Mouse (Mus musculus): Measurements from ENCODE around the gene Acp7.

The Acp7 gene

DNA sequence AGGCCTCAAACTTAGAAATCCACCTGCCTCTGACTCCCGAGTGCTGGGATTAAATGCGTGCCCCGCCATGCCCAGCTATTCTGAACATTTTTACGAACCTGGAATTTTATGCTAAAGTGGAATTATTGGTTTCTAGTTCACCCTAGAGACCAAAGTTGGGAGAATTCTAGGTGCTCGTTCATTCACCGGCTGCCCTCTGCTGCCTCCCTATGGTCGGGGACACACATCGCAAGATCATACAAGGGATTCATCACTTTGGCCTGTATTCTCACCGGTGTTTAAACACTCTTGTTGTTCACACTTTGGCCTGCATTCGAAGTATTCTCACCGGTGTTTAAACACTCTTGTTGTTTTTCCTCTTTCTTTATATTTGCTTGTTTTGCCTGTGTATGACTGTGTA is 30.1 kb downstream of the Acp7 start:
- peak; percentile 81 for DNase-seq (ENCODE audit: low spot score)

GRCm38 (mm10) chr7:28598951-28599350 is 32.2 kb downstream of the Acp7 start:
- no peak for DNase-seq (ENCODE audit: low spot score)

DNA sequence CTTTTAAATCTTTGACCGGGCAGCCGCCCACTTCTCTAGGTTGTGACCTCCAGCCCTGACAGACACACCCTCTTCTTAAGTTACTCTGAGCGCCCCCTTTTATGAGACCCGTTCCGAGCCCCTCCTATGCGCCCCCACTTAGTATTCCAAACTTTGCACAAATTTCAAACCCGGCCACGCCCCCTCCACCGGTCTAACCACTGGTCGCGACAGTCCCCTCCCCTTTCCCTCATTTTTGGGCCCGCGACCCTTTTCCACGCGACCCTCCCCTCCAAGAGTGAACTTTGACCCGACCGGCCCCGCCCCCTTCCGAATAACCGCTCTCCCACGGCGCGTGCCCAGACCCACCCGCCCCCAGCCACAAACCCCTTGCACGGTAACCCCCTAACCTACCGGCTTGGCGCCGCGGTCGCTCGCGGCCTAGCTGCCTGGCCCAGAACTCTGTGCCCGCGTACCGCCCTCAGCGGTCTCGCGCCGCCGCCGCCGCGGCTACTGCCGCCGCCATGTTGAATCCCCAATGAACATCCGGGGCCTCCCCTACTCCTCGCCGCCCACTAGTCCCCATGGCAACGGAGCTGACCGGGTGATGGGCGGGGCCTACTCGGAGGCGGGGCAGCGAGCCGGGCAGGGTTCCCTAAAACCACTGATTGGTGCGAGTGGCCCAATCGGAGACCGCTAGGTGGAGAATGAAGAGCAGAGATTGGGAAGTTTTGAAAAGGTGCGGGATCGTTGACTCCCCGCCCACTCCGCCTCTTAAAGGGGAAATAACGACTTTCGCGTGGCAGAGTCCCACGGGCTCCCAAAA is 33.3 kb downstream of the Acp7 start, which contains the start of the genes Samd4b and Pak4:
Gene Samd4b (minus strand): TSS at position 503 of the 805 bp plus-strand sequence.
Gene Pak4 (minus strand): TSS at position 544 of the 805 bp plus-strand sequence.
- peak; percentile 100 for DNase-seq (ENCODE audit: low spot score)

DNA sequence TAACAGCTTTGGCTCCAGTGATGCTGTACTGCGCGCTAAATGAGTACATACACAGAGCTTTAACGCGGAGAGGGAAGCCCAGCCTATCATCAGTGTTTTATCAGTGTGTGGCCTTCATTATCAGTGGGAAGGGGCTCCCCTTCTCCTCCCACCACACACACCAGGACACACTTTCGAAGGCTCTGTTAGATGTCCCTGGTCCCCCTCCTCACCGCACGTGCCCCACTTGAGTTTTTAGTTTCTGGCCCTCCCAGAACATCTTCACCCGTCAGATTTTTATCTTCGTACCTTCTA is 33.9 kb downstream of the Acp7 start:
- DNase-seq (ENCODE audit: low spot score): no peak

DNA sequence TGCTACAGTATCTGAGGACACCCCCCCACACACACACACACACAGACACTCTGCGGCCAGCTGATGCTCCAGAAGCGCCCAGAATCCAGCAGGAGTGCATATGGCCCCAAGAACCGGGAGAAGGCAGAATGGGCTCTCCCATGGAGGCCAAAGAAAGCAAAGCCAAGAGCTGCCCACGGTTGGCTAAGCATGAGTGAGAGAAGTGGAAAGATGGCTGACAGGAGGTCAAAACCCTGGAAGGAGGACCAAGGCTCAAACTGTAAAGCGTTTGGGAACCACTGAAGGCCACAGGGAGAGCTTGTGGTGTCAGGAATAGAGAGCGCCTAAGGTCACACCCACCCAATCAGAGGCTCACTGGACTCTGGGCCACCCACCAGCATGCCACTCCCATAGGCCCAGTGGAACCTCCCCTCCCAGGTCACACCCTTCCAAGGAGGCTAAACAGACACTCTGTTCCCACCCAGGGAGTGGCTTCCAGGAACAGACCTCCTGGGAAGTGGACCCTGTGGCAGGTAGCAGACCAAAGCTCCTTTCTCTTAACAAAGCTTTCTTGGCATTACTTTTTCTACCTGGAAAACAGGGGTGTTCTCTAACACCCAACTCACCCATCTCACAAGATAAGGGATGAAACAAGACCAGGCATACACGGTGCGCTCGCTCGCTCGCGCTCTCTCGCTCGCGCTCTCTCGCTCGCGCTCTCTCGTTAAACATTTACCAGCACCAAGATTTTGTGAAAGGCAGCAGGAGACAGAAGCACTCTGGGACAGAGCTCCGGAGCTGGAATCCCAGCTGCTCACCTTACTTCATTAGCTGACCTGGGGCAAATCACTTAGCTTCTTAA is 34.5 kb downstream of the Acp7 start:
- peak; percentile 91 for DNase-seq (ENCODE audit: low spot score)

DNA sequence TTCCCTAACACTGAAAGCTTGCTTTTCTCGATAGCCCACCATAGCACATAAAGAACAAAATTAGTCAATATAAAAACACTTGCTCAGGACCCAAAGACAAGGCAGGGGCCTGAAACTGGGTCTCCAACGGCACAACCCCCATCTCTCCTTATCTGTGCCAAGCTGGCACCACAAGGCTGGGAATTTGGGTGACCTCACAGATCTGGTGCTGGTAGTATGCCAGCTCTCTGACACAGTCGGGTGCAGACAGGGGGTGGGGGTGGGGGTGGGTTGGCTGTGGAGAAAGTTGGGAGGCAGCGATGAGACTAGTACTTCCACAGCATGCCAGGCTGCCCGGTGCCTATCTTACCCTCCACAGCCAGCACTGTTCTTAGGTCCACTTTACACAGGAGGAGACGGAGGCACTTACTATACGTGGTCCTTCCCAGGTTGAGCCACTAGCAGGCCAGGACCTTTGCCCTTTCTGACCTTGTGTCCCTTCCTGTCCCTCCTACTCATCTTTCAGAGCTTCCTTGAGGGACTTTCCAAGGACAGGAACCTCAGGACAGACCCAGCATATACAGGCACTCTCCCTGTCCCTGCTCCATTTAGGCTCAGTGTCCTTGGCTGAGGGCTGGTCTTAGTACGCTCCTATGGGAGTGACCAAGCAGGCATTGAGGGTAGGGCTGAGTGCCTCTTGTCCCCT is 35.2 kb downstream of the Acp7 start:
- DNase-seq (ENCODE audit: low spot score): no peak

- DNase-seq (ENCODE audit: low spot score): no peak
Observed at GRCm38 (mm10) chr7:28593206-28594111, 37.7 kb downstream of the Acp7 start.

DNA sequence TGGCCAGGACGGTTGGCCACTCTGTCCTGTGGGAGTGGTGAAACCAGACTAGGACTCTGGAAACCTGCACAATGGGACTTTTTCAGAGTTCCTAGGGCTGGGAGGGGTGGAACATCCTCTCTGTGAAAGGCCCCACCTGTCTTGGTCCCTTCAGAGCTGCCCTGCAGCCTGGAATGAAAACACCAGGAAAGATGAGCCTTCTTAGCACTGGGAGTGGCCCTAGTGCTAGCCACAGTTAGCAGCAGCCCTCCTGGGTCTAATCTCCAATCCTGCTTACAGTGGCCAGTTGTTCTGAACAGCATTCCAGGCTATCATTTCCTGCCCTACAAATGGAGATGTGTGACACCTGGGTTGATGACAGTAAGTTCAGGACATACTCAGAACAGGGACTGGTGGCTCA is 39.3 kb downstream of the Acp7 start:
- no peak for DNase-seq (ENCODE audit: low spot score)

DNA sequence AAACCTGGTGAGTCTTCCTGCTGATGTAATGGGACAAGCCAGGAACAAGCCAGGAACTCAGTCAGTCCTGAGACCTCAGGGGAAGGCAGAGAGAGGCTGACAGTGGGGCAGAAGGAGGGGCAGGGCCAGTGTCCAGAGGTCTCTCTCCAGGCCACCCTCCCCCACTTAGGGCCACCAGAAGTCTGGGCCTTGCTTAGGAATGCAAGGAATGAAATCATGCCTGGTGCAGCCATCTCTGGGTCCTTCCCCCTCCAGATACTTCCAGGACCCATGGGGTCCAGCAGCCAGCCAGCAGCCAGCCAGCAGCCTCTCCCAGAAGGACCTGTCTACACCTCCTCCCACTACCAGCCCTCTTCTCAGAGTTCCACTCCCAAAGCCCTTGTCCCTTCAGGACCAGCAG is 43.5 kb downstream of the Acp7 start:
- no peak for DNase-seq (ENCODE audit: low spot score)

- DNase-seq (ENCODE audit: low spot score): peak; percentile 61
Observed at GRCm38 (mm10) chr7:28586663-28587411, 44.3 kb downstream of the Acp7 start.

GRCm38 (mm10) chr7:28585001-28585400 is 46.1 kb downstream of the Acp7 start:
- peak; percentile 57 for DNase-seq (ENCODE audit: low spot score)

DNA sequence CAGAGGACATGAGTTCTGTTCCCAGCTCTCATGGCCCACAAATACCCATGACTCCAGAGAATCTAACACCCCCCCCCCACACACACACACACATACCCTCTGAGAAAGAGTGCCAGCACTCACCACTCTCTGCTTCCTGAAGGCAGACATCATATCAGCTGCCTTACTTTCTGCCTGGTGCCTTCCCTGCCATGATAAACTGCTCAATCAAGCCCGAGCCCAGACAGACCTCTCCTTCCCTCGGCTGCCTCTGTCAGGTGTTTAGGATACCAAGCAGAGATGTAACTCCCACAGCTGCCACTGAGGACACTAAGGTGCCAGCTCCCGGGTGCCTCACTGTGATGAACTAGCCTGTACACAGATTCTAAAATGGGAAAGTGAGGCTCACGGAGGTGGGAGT is 46.7 kb downstream of the Acp7 start:
- DNase-seq (ENCODE audit: low spot score): no peak

DNA sequence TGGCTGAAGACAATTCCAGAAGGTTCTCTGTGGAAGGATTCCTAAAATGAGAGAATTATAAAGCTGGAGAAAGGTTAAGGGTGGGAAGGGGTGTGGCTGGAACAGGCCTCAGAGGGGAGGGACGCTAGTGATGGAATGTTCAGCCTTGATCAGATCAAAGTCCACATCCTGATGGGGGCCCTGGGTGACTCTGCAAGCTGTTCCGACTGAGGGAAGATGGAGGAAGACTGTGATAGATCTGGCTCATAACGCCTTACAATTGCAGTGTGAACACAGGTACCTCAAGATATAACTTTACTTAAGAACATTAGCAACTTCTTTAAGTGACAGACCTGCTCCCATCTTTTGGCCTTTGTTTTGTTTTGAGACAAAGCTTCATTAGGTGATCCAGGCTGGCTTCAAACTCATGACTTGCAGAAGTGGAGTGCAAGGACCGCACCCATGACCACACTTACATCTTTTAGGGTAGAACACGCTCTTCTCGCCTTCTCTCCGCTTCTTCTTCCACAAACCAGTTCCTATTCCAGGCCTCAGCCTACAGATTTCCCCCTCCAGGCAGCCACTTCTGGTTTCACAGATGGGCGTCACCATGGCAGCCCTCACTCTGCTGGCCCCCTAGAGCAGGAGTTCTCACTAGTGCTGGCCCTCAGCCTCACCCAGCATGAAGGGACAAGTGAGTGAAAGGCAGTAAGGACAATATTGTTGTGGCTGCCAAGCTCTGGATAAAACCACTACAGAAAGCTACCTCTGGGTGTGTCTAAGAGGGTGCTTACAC is 47.4 kb downstream of the Acp7 start:
- peak; percentile 51 for DNase-seq (ENCODE audit: low spot score)

- DNase-seq (ENCODE audit: low spot score): no peak
Observed at GRCm38 (mm10) chr7:28582841-28583240, 48.3 kb downstream of the Acp7 start.

DNA sequence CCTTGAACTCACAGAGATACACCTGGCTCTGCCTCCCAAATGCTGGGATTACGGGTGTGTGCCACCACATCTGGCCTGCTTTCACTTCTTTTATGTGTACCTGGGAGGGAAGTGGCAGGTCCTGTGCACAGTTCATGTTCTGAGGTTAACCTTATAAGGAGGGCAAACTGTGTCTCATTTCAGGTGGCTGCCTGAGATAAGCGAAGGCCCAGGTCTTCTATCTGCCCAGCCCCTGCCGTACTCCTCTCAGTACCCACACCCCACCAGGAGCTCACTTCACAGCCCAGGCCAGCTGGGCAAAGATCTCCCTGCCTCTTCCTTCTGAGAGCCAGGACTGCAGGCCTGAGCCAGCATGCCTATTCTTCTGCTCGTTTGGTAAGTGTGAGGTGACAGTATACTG is 49.4 kb downstream of the Acp7 start:
- DNase-seq (ENCODE audit: low spot score): no peak

DNA sequence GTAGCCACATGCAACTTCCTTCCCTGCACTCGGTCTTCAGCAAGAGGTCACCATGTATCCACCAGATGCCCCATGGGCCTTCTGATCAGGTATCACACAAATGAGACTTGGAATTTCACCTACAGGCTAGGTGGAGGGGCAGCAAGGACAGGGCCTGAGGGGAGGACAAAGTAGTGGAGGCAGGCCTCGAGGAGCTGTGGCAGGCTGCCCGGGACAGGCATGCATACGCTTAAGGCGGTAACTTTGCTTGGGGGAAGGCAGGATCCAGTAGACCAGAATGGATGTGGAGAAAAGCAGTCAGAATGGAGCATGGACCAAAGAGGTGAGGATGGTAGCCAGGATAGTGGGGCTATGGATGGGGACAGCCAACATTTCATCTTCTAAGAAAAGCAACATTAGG is 51.3 kb downstream of the Acp7 start:
- DNase-seq (ENCODE audit: low spot score): no peak

GRCm38 (mm10) chr7:28578543-28579053 is 52.5 kb downstream of the Acp7 start:
- DNase-seq (ENCODE audit: low spot score): no peak

DNA sequence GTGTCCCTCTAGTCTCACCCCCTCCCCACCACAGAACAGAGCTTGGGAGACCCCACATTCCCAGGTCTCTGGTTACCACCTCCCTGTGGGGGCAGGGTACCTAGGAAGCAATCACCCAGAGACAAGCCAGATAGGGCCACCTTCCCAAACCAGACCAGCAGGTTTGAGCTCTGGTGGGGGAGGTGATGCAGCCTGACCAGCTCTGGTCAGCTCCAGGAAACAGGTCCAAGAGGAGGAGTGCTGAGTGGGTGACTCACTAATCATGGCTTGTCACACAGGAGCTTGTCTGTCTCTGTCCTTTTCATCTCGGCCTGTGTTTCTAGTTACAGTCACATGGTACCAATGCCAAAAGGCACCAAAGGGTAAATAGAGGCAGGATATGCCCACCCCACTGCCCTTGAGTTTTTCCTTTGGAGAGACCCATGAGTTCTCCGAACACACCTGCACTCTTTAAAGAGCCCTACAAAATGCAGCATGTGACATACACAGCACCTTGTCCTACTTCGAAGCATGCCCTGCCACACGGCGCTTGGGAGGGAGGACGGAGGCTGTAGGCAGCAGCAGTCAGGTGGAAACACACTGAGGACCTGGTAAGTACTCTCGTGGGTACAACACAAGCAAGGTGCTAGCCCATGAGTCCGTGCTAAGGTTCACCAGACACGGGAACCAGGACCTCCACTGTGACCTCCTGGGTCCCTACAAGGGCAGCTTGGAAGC is 53.1 kb downstream of the Acp7 start:
- DNase-seq (ENCODE audit: low spot score): peak; percentile 91

DNA sequence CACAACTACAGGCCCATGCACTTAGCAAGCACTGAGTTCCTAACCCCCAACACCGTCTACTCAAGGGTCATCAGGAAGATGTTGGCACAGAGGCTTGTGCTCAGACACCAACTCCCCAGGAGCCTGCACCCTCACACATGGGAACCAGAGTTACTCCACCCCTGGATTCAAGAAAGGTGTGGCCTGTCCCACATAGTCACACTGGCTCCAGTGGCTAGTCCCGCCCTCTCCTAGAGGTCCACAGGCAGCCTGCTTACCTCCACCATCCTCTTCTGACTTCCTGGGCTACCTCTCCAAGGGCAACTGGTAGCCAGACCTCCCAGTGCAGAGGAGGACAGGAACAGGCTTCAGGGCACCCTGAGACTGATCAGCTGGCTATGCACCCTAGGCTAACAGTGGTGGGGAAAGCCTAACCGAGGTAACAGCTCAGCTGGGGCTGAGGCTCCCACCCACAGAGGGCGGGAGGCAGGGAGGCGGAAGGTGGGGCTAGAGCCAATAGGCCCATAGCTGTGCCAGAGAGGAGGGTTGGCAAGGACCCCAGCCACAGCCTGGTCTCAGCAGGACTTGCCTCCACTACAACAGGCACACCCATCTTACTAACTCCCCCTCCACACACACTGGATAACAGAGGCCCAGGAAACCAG is 54.7 kb downstream of the Acp7 start:
- DNase-seq (ENCODE audit: low spot score): peak; percentile 88

Data from lung, postnatal 25 days (tissue).